Mouse (Mus musculus) cerebellum, adult (tissue): Measurements from ENCODE around the gene Rdh16.
"Not testable (repeated sequence)": the region's sequence is repeated elsewhere in the genome, so short reads cannot be mapped to it uniquely, and the experiment has no call there.

Experiments
- ATAC-seq: cut with Nextera tagmentation; 2 replicates; pipeline ENCODE4 v1.9.2; 2017; ENCODE audit warnings: mild to moderate bottlenecking, moderate library complexity, mixed read lengths; ENCODE audit not compliant: insufficient number of reproducible peaks, low FRiP score, low TSS enrichment

Rdh16 gene

DNA sequence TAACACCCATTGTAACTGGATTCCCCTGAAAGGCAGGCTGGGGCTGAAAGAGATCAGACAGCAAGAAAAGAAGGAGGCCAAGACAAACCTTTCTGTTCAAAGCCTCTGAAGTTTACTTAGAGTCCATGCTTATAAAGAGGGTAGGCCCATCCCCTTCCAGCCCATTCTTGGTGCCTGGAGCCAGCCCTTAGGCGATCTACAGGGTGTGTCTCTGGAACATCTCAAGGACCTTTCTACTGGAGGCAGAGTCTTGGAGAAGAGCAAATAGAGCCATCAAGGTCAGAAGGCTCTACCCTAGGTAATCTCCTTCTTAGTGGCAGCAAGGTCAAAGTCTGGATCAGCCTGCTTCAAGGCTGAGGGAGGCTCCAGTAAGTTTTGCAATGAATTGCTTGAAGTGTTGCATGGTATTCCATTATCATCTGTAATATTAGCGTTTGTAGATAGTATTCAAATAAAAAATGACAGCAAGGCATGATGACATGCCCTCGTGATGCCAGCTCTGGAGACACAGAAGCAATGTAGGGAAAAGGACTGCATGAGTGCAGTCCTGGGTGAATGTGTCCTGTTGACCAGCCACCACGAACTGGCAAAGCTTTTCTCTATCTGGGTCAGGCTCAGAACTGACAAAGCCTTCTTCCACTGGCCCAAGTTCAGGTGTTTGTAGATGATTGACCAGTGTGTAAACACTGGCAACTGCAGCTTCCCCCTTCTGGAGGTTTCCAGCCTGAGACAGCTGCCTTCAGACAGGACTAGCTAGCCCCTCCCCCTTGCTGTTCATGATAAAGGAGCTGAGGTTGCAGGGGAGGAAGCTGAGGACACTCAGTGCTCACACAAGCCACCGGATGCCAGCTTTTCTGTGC is 92.4 kb downstream of the Rdh16 start:
- not testable (repeated sequence) for ATAC-seq
